Mouse (Mus musculus) mesoderm, embryonic 11.5 days (tissue): ENCODE data around the gene Tnfaip1.

Experiments used
- DNase-seq: peaks from one replicate; pipeline ENCODE4 v3.0.0-alpha.2; 2012; ENCODE audit warnings: low read depth, low spot score

Tnfaip1 gene

DNA sequence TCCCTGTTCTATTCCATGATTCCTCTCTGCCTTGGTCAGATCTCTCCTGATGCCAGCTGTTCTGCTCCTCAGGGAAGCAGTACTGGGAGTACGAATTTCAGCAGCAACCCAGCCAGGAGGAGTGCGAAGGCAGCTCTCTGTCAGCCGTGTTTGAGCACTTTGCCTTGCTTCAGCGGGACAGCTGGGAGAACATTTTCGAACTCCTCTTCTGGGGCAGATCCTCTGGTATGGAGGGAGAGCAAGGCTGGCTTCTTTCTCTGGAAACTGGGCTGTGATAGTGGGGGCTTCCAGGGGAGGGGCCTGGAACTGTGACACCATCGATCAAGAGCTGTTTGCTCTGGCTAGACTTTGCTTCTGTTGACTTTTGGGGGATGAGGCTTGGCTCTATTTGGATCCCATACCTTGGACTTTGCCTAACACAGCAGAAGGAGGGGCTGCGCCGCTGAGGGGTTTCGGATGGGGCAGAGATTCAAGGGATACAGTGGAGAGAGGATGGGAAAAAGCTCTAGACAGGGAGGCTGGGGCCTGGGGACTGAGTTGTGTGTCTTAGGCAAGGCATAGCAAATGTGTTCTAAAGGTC is 35.4 kb downstream of the Tnfaip1 start:
- no peak for DNase-seq

DNA sequence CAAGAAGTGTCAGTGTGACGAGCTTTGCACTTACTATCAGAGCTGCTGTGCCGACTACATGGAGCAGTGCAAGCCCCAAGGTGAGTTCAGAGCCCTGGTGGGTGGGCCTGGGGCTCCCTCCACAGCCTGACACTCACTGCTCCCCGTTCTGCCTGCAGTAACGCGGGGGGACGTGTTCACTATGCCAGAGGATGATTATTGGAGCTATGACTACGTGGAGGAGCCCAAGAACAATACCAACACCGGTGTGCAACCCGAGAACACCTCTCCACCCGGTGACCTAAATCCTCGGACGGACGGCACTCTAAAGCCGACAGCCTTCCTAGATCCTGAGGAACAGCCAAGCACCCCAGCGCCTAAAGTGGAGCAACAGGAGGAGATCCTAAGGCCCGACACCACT is 36.6 kb downstream of the Tnfaip1 start:
- no peak for DNase-seq

DNA sequence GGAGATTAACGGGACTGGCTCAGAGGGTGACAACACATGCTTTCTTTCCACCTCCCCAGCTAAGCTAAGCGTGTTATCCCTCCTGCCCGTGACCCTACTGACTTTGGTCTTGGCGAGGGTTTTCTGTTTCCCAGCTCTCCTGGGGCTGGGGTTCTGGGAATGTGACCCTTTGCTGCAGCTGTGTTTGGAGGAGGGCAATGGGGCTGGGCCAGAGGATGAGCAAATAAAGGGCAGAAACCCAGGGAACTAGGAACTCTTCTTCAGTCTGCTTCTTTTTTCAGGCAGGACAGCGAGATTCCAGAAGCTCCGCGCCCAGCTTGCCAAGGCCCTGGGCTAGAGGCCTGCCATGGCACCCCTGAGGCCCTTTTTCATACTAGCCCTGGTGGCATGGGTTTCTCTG is 37.1 kb downstream of the Tnfaip1 start, which contains the start of gene Vtn:
Vtn (plus strand) TSS at position 88 of the 400 bp plus-strand sequence.
- DNase-seq: no peak

DNA sequence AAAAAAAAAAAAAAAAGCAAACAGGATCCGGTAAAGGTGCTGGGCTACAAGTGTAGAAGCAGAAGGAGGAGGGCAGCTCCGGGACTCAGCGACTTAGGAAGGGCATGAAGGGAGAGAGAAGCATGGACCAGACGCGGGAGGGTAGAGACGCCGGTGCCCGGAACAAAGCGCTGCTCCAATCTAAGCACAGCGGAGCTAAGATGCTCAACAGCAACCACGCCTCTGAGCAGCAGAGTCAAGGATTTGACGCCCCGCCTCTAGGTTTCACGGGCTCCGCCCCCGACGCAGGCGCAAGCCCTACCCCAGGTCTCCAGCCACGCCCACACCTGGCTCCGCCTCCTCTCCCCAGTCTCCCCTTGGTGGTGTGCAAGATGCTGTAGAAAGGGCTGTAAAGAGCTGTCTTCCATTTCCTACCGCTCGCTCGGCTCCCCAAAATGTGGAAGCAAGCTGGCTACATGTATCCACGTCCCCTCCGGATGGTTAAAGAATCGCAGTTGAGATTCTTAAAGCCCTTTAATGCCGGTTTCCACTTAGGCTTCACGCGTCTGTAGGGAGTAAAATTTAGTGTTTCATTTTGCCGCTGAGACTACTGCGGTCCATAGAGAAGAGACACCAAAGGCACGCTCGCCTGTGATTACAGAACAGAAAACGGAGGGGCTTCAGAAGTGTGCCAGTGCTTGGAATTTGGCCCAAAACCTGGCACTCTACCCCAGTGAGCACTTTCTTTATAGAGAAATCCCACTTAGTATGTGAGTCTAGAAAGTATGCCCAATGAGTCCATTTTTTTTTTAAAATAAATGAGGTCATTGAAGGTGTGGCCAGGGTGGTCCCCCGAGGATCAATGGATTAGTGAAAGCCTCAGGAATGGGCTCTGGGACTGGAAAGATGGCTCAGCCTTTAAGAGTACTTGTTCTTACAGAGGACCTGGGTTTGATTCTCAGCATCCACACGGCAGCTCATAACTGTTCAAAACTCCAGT is 38.3 kb downstream of the Tnfaip1 start, which contains the start of gene Sarm1:
Sarm1 (minus strand) TSS at position 211 of the 979 bp plus-strand sequence.
- DNase-seq: peak; percentile 96

DNA sequence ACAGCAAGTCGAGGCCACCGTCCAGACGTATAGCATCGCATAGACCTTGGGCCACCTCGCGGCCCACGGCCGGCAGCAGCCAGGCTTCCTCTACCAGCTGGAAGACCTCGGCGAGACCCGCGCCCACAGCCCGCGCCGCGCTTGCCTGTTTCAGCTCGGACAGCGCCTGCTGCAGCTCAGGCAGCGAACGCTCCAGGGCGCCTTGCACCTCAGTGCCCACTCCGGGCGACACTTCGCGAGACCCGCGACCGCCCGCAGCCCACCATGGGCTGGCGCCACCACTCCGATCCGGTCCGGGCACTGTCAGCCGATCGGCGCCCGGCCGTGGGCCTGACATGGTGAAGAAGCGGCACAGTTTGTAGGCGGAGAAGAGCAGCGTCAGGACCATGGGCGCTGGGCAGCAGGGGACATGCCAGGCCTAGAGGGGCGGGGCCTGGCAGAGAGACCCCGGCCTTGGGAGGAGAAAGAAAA is 39.0 kb downstream of the Tnfaip1 start:
- DNase-seq: no peak

DNA sequence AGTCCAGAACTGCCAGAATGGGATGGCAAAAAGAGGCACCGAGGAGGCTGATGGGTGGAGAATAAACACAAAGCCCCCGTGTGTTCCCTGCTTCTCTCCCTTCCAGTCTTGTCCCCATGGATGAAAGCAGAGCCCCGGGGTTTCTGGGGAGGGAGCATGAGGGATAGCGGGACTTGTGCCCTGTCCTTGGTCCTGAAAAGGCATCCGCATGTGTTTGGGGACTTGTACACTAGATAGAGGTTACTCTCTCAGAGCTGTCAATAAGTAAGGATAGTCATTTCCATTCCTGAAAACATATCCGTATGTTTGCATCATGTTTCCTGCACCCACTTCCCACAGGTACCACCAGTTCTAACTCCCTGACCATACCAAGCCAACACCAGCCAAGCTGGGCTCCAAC is 40.2 kb downstream of the Tnfaip1 start:
- DNase-seq: peak; percentile 81

- peak; percentile 64 for DNase-seq
Measured at GRCm38 (mm10) chr11:78490781-78491241, 45.3 kb downstream of the Tnfaip1 start.

DNA sequence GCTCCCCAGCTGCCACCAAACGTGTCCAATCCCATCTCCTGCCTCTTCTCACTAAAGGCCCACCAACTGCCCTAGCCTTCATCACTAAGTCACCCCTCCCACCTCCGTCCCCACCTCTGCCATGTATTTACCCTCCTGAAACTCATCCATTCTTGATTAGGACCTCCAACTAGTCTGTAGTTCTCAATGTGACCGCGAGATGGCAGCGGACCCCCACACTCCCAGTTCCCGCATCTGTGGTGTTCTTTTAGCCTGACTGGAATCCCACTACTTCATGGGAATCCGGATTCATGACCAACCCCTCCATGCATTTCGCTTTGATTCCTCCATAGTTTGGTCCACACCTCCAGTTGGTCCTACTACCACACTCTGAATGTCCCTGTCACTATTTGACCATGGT is 48.0 kb downstream of the Tnfaip1 start:
- DNase-seq: peak; percentile 79

DNA sequence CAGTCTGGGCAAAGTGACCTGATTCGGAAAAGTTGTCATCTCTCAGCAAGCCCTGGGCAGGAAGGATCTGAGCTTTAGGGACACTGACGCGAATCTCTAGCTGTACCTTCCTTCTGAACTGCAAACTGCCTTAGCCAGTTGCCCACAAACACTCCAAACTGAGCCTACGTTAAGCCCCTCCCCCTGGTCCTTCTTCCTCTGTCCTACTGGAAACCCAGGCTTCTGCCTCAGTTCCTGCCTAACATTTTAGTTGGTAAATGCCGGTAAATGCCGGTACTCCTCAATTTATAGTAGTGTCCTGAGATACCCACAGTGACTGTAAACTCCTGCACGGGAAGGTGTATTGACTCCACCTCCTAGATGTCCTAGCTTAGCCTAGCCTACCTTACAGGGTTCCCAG is 52.5 kb downstream of the Tnfaip1 start:
- DNase-seq: no peak

GRCm38 (mm10) chr11:78475289-78475688 is 60.8 kb downstream of the Tnfaip1 start:
- no peak for DNase-seq
